Mouse (Mus musculus): ENCODE measurements around the gene Dctn2.

DNA sequence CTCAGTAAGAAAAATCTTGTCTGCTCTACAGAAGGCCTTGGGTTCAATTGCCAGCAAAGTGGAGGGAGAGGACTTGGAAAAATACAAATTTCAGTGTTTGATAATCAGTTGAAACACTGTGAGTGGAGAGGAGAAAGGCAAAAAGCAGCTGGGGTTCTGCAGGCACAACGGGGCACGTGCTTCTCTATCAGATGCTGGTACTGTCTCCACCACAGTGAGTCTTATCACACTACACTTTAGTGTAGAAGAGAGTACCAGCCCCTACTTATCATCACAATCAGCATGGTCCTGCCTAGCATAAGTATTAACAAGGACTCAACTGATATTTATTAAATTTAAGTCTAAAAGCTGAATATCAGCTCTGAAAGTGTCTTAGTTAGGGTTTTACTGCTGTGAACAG lies 51.1 kb downstream of the Dctn2 start:
- TF ChIP-seq CTCF (IDR thresholded peaks at IDR 0.05; ENCODE audit: low read depth): no peak
- TF ChIP-seq EP300 (IDR thresholded peaks at IDR 0.05; ENCODE audit: low read depth): no peak

Measured in heart, postnatal 0 days (tissue).